Mouse (Mus musculus) cerebellum, postnatal 10 days (tissue): ENCODE results near the gene Osgep.
"Not testable (repeated sequence)": the region's sequence is repeated elsewhere in the genome, so short reads cannot be mapped to it uniquely, and the experiment has no call there.

Source experiments
- DNase-seq, 2 experiments: peaks; one replicate each; pipeline ENCODE4 v3.0.0; 2021; ENCODE audit warnings: mixed read lengths in 2 of 2

The Osgep gene

DNA sequence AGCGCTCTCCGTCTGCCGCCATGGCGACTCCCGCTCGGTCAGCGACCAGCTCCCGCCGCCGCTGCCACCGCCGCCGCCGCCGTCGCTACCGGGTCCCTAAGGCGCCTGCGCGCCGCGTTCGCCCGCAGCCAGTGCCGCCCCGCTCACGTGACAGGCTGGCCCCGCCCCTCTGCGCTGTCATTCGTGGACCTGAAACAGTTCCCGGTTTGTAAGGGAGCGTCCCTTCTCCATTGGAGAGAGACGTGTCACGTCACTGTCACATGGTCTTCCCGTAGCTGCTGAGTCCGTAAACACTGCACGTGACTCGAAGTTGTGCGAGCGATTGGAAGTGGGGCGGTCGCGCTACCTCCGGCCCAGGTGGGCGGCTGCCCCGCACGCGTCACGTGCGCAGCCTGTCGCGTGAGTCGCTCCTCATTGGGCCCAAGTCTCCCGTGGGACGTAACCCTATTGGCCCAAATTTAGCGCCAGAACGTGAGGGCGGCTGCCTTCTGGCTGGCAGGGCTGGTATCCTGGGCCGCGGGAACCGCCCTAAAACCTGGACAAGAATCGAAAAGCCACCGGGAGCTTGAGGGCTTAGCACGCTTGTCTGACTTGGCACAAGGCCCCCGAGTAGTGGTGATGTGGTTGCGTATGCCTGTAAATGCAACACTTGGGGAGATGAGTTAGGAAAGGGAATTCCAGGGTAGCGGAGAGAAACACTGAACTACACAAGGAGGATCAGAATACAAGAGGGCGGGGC lies 6.2 kb upstream of the Osgep start, which contains the start of the genes Pip4p1 and Pnp:
Pip4p1 (minus strand) TSS at position 103 of the 739 bp plus-strand sequence.
Pnp (plus strand) TSS at position 329 of the 739 bp plus-strand sequence.
- DNase-seq, result peak; percentile 99 to 100

GRCm38 (mm10) chr14:50930377-50930753 lies 5.7 kb upstream of the Osgep start:
- DNase-seq, result peak; percentile 78 to 84

DNA sequence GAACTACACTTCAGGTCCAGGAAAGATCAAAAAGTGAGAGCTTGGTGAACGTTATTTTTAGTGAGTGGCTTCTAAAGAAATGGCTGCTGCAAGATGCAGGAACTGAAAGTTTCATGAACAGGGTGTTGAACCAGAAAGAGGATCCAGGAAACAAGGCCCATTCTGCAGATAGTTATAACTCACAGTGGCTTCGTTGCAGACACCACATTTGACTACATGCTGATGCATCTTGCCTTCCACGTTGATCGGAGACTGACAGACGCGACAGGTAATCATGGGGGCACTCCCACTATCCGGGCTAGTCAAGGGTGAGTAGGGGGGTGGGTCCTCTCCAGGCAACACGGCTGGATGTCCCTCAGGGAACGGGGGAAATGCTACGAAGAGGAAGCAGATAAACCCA lies 5.3 kb upstream of the Osgep start:
- no peak for DNase-seq

GRCm38 (mm10) chr14:50927366-50927765 lies 2.7 kb upstream of the Osgep start:
- DNase-seq, result no peak

DNA sequence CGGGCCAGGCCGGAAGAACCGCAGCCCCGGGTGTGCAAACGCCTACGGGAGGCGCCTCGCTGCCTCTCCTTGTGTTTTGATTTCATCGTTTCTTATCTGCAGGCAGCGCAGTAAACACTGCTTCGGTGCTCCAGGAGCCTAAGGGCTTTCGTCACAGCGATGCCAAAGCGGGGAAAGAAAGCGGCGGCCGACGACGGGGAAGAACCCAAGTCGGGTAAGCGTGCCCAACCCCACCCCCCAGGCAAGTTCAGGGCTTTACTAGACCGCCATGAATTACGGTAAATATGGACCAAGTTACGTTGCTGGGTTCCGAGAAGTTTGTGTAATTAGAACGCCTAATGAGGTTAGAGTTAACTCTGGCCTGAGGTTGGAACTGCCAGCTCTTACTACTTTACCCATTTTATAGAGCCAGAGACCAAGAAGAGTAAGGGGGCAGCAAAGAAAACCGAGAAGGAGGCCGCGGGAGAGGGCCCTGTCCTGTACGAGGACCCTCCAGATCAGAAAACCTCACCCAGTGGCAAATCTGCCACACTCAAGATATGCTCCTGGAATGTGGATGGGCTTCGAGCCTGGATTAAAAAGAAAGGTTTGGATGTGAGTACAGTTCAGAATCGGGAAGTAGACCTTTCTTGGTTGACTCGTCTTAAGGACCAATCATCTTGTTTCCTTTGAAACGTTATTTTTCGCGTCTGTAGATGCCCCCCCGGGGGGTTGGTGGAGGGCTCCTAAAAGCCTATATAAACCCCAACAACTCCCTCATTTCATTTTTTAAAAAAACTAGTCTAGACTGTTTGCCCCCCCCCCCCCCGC lies 623 bp upstream of the Osgep start:
- peak in 1 of 2 experiments; percentile 31 for DNase-seq

DNA sequence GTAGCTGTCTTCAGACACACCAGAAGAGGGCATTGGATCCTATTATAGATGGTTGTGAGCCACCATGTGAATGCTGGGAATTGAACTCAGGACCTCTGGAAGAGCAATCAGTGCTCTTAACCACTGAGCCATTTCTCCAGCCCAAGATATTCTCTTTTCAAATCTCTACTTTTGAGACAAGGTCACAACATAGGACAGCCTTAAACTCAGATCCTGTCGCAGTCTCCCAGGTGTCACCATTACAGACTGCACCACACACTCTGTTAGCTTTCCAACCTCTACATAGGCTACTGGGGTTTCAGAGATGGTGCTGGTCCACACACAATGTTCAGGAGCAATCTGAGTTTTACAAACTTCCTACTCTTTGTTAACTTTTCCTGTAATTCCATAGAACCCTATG lies 1.3 kb downstream of the Osgep start:
- DNase-seq, result not testable (repeated sequence)

GRCm38 (mm10) chr14:50911356-50911755 lies 13.3 kb downstream of the Osgep start:
- DNase-seq, result no peak

- no peak for DNase-seq
These were observed 16.6 kb downstream of the Osgep start for GRCm38 (mm10) chr14:50908126-50908525.

GRCm38 (mm10) chr14:50905327-50905726 lies 19.4 kb downstream of the Osgep start:
- not testable (repeated sequence) for DNase-seq

GRCm38 (mm10) chr14:50904828-50905129 lies 19.9 kb downstream of the Osgep start:
- no peak for DNase-seq

DNA sequence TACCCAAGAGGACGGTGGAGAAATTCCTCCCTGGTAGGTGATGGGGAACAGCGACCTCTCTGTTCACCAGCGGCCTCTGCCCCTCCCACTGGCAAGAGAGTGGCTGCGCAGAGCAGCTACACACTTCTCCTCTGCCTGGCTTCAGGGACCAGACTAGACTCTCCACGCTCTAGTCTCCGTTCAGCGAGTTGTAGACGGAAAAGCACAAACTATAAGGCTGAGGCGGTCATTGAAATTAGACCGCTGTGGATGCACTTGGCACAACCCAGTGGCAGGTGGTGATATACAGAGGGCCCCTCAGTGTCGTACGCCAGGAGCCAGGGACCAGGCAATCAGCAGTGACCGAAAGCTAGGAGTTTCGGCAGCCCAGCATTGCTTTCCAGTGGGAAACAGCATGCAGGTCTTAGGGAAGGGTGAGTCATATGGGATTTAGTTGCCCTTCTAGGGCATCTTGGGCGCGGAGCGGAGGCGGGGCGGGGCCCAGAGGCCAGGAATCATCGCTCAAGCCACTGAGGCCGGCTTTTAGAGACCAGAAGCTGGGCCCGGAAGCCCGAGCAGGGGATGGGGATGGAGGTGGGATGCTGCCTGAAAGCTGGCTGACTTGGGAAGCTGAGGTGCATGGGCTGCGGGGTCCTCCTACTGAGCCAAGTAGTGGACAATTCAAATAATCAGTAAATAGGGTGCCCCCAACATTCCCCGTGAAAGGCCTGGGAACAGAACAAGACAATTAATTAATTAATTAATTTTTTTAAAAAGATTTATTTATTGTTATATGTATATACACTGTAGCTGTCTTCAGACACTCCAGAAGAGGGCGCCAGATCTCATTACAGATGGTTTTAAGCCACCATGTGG lies 20.5 kb downstream of the Osgep start:
- DNase-seq, result peak; percentile 77

GRCm38 (mm10) chr14:50897992-50898391 lies 26.7 kb downstream of the Osgep start:
- not testable (repeated sequence) for DNase-seq

GRCm38 (mm10) chr14:50897374-50897765 lies 27.3 kb downstream of the Osgep start, which contains the start of gene Klhl33:
TSS of gene Klhl33 (minus strand) at chr14:50897507.
- DNase-seq, result peak; percentile 35 to 45

DNA sequence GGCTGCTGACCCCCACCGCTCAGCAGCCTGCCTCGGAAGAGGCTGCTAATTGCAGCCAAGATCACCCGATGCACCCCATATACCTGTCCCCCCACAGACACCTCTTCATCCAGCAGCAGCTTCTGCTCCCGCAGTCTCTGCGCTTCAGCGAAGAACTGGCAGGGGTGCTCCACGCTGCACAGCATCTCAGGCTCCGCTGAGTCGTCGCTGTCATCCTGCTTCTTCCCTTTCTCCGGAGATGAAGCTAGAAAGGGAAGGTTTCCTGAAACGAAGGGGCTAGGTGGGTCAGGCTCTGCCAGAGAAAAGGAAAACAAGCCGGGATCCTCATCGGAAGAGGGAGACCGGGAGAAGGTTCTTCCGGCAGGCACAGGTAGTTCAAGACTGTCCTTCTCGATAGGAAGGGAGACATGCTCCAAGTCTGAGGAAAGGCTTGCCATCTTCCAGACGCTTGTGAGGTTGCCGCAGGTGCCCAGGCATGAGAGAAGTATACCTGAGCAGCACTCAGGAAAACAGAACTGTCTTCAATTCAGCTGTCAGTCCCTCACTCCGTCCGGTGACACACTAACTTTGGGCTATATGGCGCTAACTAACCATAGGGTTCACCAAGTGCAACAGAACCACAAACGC lies 27.8 kb downstream of the Osgep start:
- DNase-seq, result peak; percentile 56 to 69

DNA sequence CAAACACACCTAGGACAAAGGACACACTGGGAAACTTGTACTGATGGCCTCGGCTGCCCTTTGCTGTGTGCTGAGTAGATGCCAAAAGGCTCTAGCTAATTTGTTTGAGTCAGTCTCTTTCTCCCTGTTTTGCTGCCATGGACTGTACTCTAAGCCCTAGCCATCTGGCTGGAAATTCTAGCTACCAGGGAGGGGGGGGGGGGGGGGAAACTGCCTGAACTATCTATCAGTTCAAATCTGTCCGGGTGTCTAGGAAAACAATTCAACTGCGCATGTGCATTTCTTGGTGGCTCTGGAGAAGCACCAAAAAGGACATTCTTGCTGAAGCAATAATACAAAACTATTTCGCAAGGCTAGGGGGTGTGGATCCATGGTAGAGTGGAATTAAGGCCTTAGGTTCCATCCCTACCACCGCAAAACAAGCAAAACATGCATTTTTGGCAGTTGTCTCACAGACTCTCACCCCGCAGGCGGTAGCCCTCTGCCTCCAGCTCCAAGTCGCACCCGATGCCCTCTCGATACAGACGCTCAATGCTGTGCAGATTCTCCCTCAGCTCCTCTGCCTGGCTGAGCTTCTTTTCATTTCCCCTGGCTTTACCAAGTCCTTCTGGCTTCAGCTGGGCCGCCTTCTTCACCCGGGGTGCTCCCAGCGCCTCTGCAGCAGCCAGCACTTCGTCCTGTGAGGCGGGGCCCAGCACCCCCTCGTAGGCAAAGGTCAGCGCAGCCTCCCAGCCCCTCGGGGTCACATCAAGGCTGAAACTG lies 28.5 kb downstream of the Osgep start:
- DNase-seq, result peak; percentile 65 to 70

- peak in 1 of 2 experiments; percentile 42 for DNase-seq
These were observed 29.3 kb downstream of the Osgep start for GRCm38 (mm10) chr14:50895407-50895806.

- DNase-seq, result peak; percentile 53 to 58
These were observed 31.9 kb downstream of the Osgep start for GRCm38 (mm10) chr14:50892541-50893459.

- DNase-seq, result no peak
These were observed 32.6 kb downstream of the Osgep start for GRCm38 (mm10) chr14:50892091-50892490.

GRCm38 (mm10) chr14:50891621-50892020 lies 33.1 kb downstream of the Osgep start:
- no peak for DNase-seq

GRCm38 (mm10) chr14:50876236-50876950 lies 48.3 kb downstream of the Osgep start:
- DNase-seq, result no peak
